Mouse (Mus musculus) kidney, embryonic 16.5 days (tissue): ENCODE results near the gene Flywch2. TPM values are rescaled to one million over a fixed set of nuclear protein-coding genes. Genes with fewer than 3 reads are reported as not detected.

Experiments
- ATAC-seq: fragments of 200-750 bp; cut with Nextera tagmentation; 2 replicates; pipeline ENCODE4 v1.8.0; 2017; ENCODE audit warnings: moderate TSS enrichment; ENCODE audit not compliant: low FRiP score, low TSS enrichment
- H3K27ac ChIP-seq: fragments of 300-500 bp; sonication (generic); 2 replicates; pipeline ENCODE4 v1.5.1; 2014; ENCODE audit warnings: low read length
- H3K27me3 ChIP-seq: fragments of 300-500 bp; sonication (generic); 2 replicates; pipeline ENCODE4 v1.6.1; 2014; ENCODE audit warnings: low read length, control low read depth, mixed read lengths; ENCODE audit not compliant: insufficient read depth
- H3K36me3 ChIP-seq: fragments of 300-500 bp; sonication (generic); 2 replicates; pipeline ENCODE4 v1.6.1; 2014; ENCODE audit warnings: low read length, control low read depth, mixed read lengths; ENCODE audit not compliant: insufficient read depth
- H3K4me1 ChIP-seq: fragments of 300-500 bp; sonication (generic); 2 replicates; pipeline ENCODE4 v1.6.1; 2014; ENCODE audit warnings: low read length, control low read depth, mixed read lengths; ENCODE audit not compliant: insufficient read depth
- H3K4me2 ChIP-seq: fragments of 300-500 bp; sonication (generic); replicated peaks from 2 replicates; pipeline ENCODE4 v1.6.1; 2014; ENCODE audit warnings: low read depth, low read length
- H3K4me3 ChIP-seq: fragments of 300-500 bp; sonication (generic); 2 replicates; pipeline ENCODE4 v1.5.1; 2014; ENCODE audit warnings: mild to moderate bottlenecking, low read length
- H3K9ac ChIP-seq: fragments of 300-500 bp; sonication (generic); replicated peaks from 2 replicates; pipeline ENCODE4 v1.6.1; 2014; ENCODE audit warnings: low read length
- H3K9me3 ChIP-seq: fragments of 300-500 bp; sonication (generic); 2 replicates; pipeline ENCODE4 v1.6.1; 2016; ENCODE audit warnings: low read length, control low read depth
- WGBS: fragments of 180-500 bp; shearing (Covaris S2); extraction: QIAGEN DNeasy Blood & Tissue Kit; methylation state at CpG from one replicate; pipeline ENCODE4 v1.1.7; 2014; 5-methylcytosine and 5-hydroxymethylcytosine counted together
- polyA plus RNA-seq: library from polyadenylated mRNA; unstranded; fragments of >200 nt; fragmentation: Nextera tagmentation; extraction: Ambion mirVana; gene quantifications from 2 replicates; pipeline ENCODE4 v1.2.1, GENCODE M21; 2015

The Flywch2 gene
- polyA plus RNA-seq, 1 experiment from 2014 or later, result 31.7 TPM

DNA sequence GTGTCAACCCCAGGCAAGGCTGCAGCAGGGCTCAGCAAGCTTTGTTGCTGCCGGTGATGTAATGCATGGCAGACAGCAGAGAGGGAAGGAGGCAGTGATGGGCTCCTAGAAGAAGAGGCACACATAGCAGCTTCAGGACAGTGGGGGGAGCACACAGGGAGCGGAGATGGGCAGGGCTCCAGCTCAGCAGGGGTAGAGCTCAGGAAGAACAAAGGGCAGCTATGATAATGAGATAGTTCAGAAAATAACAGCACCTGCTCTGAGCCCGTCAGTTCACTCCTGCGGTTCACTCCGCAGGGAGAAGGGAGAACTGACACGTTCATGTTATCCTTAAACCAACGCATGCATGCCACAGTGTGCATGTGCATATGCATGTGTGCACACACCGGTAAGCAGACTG is 27.1 kb downstream of the Flywch2 start:
- H3K36me3 ChIP-seq, result peaks cover 78% of the 10 kb centered on the region
- no peaks in the 10 kb centered on the region for H3K27me3 ChIP-seq
- no peak for ATAC-seq
- H3K4me1 ChIP-seq, result no peaks in the 10 kb centered on the region
- WGBS, result 90% methylated on average over 8 of the region's 8 CpGs
- no peak overlapping the region for H3K27ac ChIP-seq
- no peak overlapping the region for H3K4me2 ChIP-seq
- no peak overlapping the region for H3K4me3 ChIP-seq
- no peak overlapping the region for H3K9ac ChIP-seq
- H3K9me3 ChIP-seq, result no peaks in the 10 kb centered on the region

DNA sequence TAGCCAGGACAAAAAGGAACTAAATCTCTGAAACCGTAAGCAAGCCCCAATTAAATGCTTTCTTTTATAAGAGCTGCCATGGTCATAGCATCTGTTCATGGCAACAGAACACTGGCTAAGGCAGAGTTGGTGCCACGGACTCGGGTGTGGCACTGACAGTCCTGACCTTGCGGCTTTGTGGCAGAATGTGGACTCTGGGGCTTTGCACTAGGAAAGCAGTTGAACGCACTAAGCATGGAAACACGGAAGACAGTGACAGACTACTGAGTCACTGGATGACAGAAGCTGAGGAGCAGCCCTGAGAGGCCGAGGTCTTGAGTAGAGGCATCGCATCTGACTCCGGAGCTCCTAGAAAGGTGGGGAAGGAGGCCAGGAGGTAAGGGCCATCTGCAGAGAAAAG is 28.3 kb downstream of the Flywch2 start:
- Histone ChIP-seq H3K27me3 (no peaks in the 10 kb centered on the region), H3K27ac (no peak overlapping the region), H3K4me3 (no peak overlapping the region), H3K4me1 (no peaks in the 10 kb centered on the region), H3K9ac (no peak overlapping the region), H3K9me3 (no peaks in the 10 kb centered on the region), H3K36me3 (peaks cover 84% of the 10 kb centered on the region), H3K4me2 (no peak overlapping the region)
- 94% methylated on average over 9 of the region's 9 CpGs for WGBS
- no peak for ATAC-seq

DNA sequence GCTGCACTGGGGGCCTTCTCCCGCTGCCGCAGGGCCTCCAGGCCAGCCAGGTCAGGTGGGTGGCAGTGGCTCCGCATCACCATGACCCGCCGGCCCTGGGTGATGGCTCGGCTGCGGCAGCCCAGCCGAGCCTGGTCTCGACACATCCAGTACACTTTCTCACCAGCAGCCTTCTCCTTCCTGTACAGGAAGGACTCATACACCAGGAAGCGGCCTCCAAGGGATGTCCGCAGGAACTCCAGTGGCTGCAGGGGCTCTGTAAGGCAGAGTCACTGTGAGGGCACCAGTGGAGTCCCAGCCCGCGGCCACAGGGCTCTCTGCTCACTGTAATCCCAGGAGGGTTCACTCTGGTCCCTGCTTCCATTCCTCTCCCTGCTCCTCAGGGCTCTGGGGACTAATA is 30.2 kb downstream of the Flywch2 start:
- H3K4me2 ChIP-seq, result 0 out of 2 replicates have a peak overlapping the region, but pooled peaks have one; percentile 13
- 81% methylated on average over 13 of the region's 13 CpGs for WGBS
- H3K9ac ChIP-seq, result 0 out of 2 replicates have a peak overlapping the region, but pooled peaks have one; percentile 23
- peak overlapping the region; percentile 46 for H3K27ac ChIP-seq
- H3K4me3 ChIP-seq, result 0 out of 2 replicates have a peak overlapping the region, but pooled peaks have one; percentile 6
- no peaks in the 10 kb centered on the region for H3K9me3 ChIP-seq
- no peaks in the 10 kb centered on the region for H3K4me1 ChIP-seq
- ATAC-seq, result peak; percentile 43; the same call in 1 of the 2 replicates
- peaks cover 81% of the 10 kb centered on the region for H3K36me3 ChIP-seq
- H3K27me3 ChIP-seq, result no peaks in the 10 kb centered on the region

DNA sequence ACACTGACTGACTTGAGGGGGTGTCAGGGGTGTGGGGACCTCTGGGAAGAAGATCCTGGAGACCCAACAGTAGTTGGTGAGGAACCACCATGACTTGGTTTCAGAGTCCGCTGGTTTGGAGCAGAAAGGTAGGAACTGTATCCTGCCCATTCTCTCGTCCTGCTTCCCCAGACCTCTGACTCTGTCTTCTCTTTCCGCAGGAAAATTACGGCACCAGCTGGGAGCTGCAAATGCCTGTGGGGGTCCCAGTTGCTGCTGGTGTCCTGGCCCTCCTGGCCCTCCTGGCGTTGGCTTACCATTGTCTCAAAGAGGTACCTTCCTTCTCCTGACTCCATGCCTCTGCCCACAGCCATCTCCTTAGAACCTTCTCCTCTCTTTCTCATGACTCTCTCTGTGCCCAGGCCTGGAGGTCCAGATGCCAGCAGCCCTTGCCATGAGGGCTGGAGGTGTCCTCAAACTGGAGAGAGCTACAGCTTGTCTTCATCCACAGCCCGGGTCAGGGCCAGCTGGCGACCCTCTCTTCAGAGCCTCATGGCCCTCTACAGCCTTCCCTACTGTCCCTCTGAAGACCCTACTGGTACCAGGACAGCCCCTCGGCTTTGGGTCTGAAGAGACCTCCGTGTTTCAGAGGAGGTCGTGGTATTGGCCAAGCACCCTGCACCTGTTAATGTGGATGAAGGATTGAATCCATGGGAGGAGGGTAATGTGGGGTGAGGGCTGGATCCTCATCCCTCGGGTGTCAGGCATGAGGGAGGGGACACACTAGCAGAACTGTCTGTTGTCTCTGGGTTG is 36.3 kb downstream of the Flywch2 start:
- Histone ChIP-seq H3K4me1 (peaks cover 20% of the 10 kb centered on the region), H3K36me3 (peaks cover 28% of the 10 kb centered on the region), H3K4me2 (peak overlapping the region; percentile 42), H3K27ac (no peak overlapping the region), H3K4me3 (peak overlapping the region; percentile 30), H3K9ac (0 out of 2 replicates have a peak overlapping the region, but pooled peaks have one; percentile 15), H3K27me3 (peaks cover 23% of the 10 kb centered on the region), H3K9me3 (no peaks in the 10 kb centered on the region)
- WGBS, result 78% methylated on average over 11 of the region's 11 CpGs
- no peak for ATAC-seq

DNA sequence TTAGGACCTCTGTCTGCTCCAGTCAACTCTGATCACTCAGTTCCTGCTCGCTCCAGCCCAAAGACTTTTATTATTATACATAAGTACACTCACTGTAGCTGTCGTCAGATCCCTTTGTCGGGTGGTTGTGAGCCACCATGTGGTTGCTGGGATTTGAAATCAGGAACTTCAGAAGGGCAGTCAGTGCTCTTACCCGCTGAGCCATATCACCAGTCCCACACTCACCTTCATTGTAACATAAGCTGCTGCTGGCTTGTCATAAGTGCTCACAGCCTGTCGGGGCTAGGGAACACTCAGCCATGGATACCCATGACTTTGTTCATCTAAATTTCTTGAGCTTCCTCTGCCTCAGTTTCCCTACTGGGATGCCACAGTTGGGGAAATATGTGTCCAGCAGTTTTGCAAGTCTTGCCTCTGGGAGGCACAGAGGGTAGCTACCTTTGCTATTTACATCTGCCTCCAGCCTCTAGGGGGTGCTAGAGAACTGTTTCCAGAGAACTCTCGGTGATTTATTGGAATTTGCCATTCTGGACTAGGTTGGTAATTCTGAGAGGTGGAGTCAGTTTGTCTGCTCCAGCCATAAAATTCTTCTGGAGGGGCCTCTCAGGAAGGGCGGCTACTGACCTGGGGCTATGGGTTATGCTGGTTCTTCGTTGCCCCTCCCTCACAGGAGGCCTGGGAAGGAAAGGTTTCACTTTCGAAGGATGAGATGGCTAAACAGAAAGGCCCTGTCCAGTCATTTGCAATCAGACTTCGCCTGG is 37.1 kb downstream of the Flywch2 start:
- Histone ChIP-seq H3K9ac (0 out of 2 replicates have a peak overlapping the region, but pooled peaks have one; percentile 15), H3K36me3 (peaks cover 25% of the 10 kb centered on the region), H3K4me3 (peak overlapping the region; percentile 30), H3K4me1 (peaks cover 26% of the 10 kb centered on the region), H3K27ac (no peak overlapping the region), H3K9me3 (no peaks in the 10 kb centered on the region), H3K27me3 (peaks cover 31% of the 10 kb centered on the region), H3K4me2 (peak overlapping the region; percentile 42)
- no peak; the same call in 1 of the 2 replicates for ATAC-seq
- WGBS, result 29% methylated on average over 10 of the region's 10 CpGs

DNA sequence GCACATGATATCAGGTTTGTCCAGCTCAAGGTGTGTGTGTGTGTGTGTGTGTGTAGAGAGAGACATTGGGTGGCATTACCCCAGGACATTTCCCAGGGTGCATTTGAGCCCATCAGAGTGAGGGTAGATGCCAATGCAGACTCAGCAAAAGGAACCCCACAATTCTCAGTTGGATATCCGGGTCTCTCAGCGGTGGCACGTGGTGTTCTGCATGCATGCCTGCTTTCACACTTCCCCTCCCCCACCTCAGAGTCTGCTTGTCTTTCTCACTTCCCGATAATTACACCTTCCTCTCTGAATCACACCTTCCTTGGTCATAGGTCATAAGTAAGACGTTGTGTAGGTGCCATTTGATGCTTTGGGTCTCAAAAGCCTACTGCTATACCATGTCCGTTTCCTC is 37.9 kb downstream of the Flywch2 start:
- Histone ChIP-seq H3K4me3 (no peak overlapping the region), H3K4me2 (no peak overlapping the region), H3K27me3 (peaks cover 39% of the 10 kb centered on the region), H3K9me3 (no peaks in the 10 kb centered on the region), H3K4me1 (peaks cover 26% of the 10 kb centered on the region), H3K27ac (no peak overlapping the region), H3K9ac (no peak overlapping the region), H3K36me3 (peaks cover 19% of the 10 kb centered on the region)
- WGBS, result 21% methylated on average over 6 of the region's 6 CpGs
- ATAC-seq, result no peak

DNA sequence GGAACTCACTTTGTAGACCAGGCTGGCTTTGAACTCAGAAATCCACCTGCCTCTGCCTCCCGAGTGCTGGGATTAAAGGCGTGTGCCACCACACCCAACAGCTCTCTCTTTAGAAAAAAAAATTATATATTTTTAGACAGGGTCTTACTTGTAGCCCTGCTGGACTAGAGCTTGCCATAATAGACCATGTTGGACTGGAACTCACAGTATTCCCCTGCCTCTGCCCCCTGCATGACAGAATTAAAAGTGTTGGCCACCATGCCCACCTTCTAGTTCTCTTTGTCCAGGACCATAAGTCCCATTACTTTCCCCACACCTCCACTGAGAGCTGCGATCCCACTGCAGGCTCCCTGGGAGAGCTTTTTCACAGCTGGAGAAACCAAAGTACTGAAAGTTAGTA is 38.4 kb downstream of the Flywch2 start:
- Histone ChIP-seq H3K4me2 (no peak overlapping the region), H3K9ac (no peak overlapping the region), H3K27me3 (peaks cover 44% of the 10 kb centered on the region), H3K27ac (no peak overlapping the region), H3K4me1 (peaks cover 28% of the 10 kb centered on the region), H3K36me3 (peaks cover 14% of the 10 kb centered on the region), H3K4me3 (no peak overlapping the region), H3K9me3 (no peaks in the 10 kb centered on the region)
- no peak for ATAC-seq
- WGBS, result 78% methylated on average over 3 of the region's 3 CpGs

DNA sequence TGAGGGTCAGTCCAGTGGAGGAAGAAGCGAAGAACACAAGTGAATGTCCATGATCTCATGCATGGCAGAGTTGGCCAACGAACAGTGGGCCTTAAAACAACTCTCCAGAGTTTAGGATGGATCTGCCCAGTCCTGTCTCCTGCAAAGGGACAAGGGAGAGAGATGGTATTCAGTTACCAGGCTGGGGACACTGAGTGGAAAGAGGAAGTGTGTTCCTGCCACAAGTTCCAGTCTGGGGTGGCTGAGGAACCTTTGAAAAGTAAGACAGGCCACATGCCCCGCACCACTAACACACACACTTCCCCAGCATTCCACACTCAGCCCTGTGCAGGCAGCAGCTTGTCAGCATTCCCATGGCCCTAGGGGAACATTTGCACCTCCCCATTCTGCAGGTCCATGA is 39.1 kb downstream of the Flywch2 start:
- Histone ChIP-seq H3K4me3 (no peak overlapping the region), H3K4me1 (peaks cover 31% of the 10 kb centered on the region), H3K36me3 (peaks cover 7% of the 10 kb centered on the region), H3K27me3 (peaks cover 51% of the 10 kb centered on the region), H3K27ac (no peak overlapping the region), H3K4me2 (no peak overlapping the region), H3K9ac (no peak overlapping the region), H3K9me3 (no peaks in the 10 kb centered on the region)
- ATAC-seq, result no peak
- 75% methylated on average over 3 of the region's 3 CpGs for WGBS

DNA sequence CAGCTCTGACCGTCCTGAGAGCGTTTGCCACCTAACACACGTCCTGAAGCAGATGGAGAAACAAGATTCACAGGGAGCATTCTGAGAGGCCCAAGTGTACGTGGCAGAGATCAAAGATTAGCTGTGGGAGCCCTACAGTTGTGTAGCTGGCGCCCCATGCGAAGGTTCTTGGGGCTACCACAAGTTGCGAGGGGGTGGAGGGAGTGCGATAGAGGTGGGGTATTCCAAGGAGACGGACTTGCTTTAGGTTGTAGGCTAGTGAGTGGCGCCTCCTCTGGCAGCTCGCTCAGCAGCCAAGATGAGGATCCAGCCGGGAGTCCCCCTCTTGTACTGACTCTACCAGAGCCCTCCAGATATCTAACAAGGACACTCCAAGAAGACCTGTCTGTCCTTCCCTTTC is 39.6 kb downstream of the Flywch2 start:
- Histone ChIP-seq H3K27me3 (peaks cover 56% of the 10 kb centered on the region), H3K4me3 (peak overlapping the region; percentile 43), H3K9me3 (no peaks in the 10 kb centered on the region), H3K4me1 (peaks cover 31% of the 10 kb centered on the region), H3K4me2 (peak overlapping the region; percentile 78), H3K27ac (no peak overlapping the region), H3K9ac (no peak overlapping the region; the same call in 1 of the 2 replicates), H3K36me3 (peaks cover 2% of the 10 kb centered on the region)
- ATAC-seq, result no peak
- 6% methylated on average over 12 of the region's 12 CpGs for WGBS
